Mouse (Mus musculus) myocyte (in vitro differentiated cells): Measurements from ENCODE around the gene F11. TPM values are rescaled to one million over a fixed set of nuclear protein-coding genes. Genes with fewer than 3 reads are reported as not detected.

Experiments used
- H3K27me3 ChIP-seq: one replicate; pipeline ENCODE4 v1.6.1; 2011; ENCODE audit not compliant: control insufficient read depth, insufficient read depth, insufficient read length
- H3K36me3 ChIP-seq: one replicate; pipeline ENCODE4 v1.6.1; 2011; ENCODE audit not compliant: control insufficient read depth, insufficient read depth
- H3K4me2 ChIP-seq: one replicate; pipeline ENCODE4 v1.6.1; 2011; ENCODE audit warnings: low read depth, control low read depth
- H3K4me3 ChIP-seq: one replicate; pipeline ENCODE4 v1.5.1; 2011; ENCODE audit warnings: mild to moderate bottlenecking, control low read depth, moderate library complexity
- H3K79me2 ChIP-seq: one replicate; pipeline ENCODE4 v1.6.1; 2011; ENCODE audit not compliant: control insufficient read depth, insufficient read depth
- H3ac ChIP-seq: one replicate; pipeline ENCODE4 v1.6.1; 2011; ENCODE audit not compliant: control insufficient read depth, insufficient read length
- CEBPB ChIP-seq: IDR thresholded peaks from 2 replicates; pipeline ENCODE4 v1.6.1; 2011; ENCODE audit warnings: mild to moderate bottlenecking, moderate library complexity; ENCODE audit not compliant: poor library complexity, insufficient read depth, severe bottlenecking
- E2F4 ChIP-seq: IDR thresholded peaks from one replicate; pipeline ENCODE4 v1.6.1; 2011; ENCODE audit warnings: mild to moderate bottlenecking, control low read depth, moderate library complexity; ENCODE audit not compliant: insufficient read depth
- MAX ChIP-seq: IDR thresholded peaks from one replicate; pipeline ENCODE4 v1.6.1; 2011; ENCODE audit warnings: low read depth, mild to moderate bottlenecking, control low read depth
- MYOD1 ChIP-seq, 3 experiments: IDR thresholded peaks; one replicate each; pipeline ENCODE4 v1.6.1; 2011; ENCODE audit warnings: control low read depth in 2 of 3, low read depth in 2 of 3, mild to moderate bottlenecking in 2 of 3, moderate library complexity in 1 of 3; ENCODE audit not compliant: insufficient read length in 2 of 3, control insufficient read depth in 1 of 3
- MYOG ChIP-seq, 3 experiments: IDR thresholded peaks; one replicate each; pipeline ENCODE4 v1.6.1; 2011; ENCODE audit warnings: control low read depth in 2 of 3, low read depth in 2 of 3, mild to moderate bottlenecking in 2 of 3; ENCODE audit not compliant: insufficient read length in 2 of 3, control insufficient read depth in 1 of 3, insufficient read depth in 1 of 3
- POLR2A ChIP-seq: IDR thresholded peaks from one replicate; pipeline ENCODE4 v1.6.1; 2011; ENCODE audit warnings: low read depth, mild to moderate bottlenecking, control low read depth, moderate library complexity; ENCODE audit not compliant: insufficient read length
- POLR2AphosphoS2 ChIP-seq: IDR thresholded peaks from one replicate; pipeline ENCODE4 v1.6.1; 2011; ENCODE audit warnings: low read depth, control low read depth; ENCODE audit not compliant: insufficient read length
- REST ChIP-seq: IDR thresholded peaks from one replicate; pipeline ENCODE4 v1.6.1; 2011; ENCODE audit warnings: mild to moderate bottlenecking, control low read depth, moderate library complexity; ENCODE audit not compliant: insufficient read depth, insufficient read length
- SRF ChIP-seq: IDR thresholded peaks from one replicate; pipeline ENCODE4 v1.6.1; 2011; ENCODE audit warnings: low read depth; ENCODE audit not compliant: control insufficient read depth, insufficient read length
- TCF12 ChIP-seq: IDR thresholded peaks from one replicate; pipeline ENCODE4 v1.6.1; 2011; ENCODE audit warnings: mild to moderate bottlenecking, control low read depth; ENCODE audit not compliant: poor library complexity, insufficient read depth, severe bottlenecking
- TCF3 ChIP-seq: IDR thresholded peaks from one replicate; pipeline ENCODE4 v1.6.1; 2011; ENCODE audit warnings: low read depth, control low read depth; ENCODE audit not compliant: insufficient read length
- USF1 ChIP-seq: IDR thresholded peaks from one replicate; pipeline ENCODE4 v1.6.1; 2011; ENCODE audit warnings: low read depth, mild to moderate bottlenecking, control low read depth, moderate library complexity
- polyA plus RNA-seq: library from polyadenylated mRNA; unstranded; fragments of >200 nt; fragmentation: generic; extraction: Trizol; gene quantifications from one replicate; pipeline ENCODE4 v1.2.1, GENCODE M21; 2012; ENCODE audit warnings: missing spikeins

The F11 gene
- polyA plus RNA-seq, 1 experiment = not detected

GRCm38 (mm10) chr8:45274317-45274716 is 12.5 kb upstream of the F11 start:
- Histone ChIP-seq H3K36me3 (no peaks in the 10 kb centered on the region), H3K79me2 (no peaks in the 10 kb centered on the region), H3K27me3 (no peaks in the 10 kb centered on the region), H3K4me2 (no peak overlapping the region), H3ac (no peak overlapping the region), H3K4me3 (no peak overlapping the region)
- TF ChIP-seq MYOG (IDR thresholded peaks at IDR 0.05; ENCODE audit: control insufficient read depth in 1 of 3, insufficient read depth in 1 of 3, insufficient read length in 2 of 3, low read depth in 2 of 3) = no peak
- no peak for TF ChIP-seq USF1
- TF ChIP-seq POLR2A = no peak
- no peak for TF ChIP-seq TCF3
- TF ChIP-seq REST = no peak
- TF ChIP-seq TCF12 = no peak
- TF ChIP-seq MYOD1 (IDR thresholded peaks at IDR 0.05; ENCODE audit: control insufficient read depth in 1 of 3, insufficient read length in 2 of 3, low read depth in 2 of 3) = no peak
- no peak for TF ChIP-seq E2F4
- TF ChIP-seq POLR2AphosphoS2 = no peak
- no peak for TF ChIP-seq MAX
- no peak for TF ChIP-seq CEBPB
- TF ChIP-seq SRF = no peak

DNA sequence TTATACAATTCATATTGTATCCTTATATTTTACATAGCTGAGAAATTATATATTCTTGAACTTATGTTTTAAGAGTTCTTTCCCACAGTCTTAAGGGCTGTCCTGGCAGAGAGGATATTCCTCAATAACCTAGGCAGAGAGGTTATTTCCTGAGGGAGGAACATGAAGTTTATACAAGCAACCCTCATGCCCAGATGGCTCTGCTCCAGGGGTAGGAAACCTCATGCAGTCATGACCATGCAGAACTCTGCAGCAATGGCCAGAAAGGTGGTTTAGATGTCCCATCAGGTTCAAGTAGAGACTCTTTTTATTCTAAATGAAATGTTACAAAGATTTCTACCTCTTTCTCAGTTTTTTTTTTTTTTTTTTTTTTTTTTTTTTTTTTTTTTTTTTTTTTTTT is 7.2 kb upstream of the F11 start:
- no peak overlapping the region for H3K4me3 ChIP-seq
- no peak for TF ChIP-seq MAX
- TF ChIP-seq MYOG (IDR thresholded peaks at IDR 0.05; ENCODE audit: control insufficient read depth in 1 of 3, insufficient read depth in 1 of 3, insufficient read length in 2 of 3, low read depth in 2 of 3) = no peak
- TF ChIP-seq TCF3 = no peak
- no peak for TF ChIP-seq SRF
- no peak for TF ChIP-seq MYOD1 (IDR thresholded peaks at IDR 0.05; ENCODE audit: control insufficient read depth in 1 of 3, insufficient read length in 2 of 3, low read depth in 2 of 3)
- TF ChIP-seq USF1 = no peak
- no peak for TF ChIP-seq TCF12
- no peak for TF ChIP-seq POLR2A
- no peaks in the 10 kb centered on the region for H3K27me3 ChIP-seq
- H3K79me2 ChIP-seq = no peaks in the 10 kb centered on the region
- no peak overlapping the region for H3ac ChIP-seq
- no peak overlapping the region for H3K4me2 ChIP-seq
- H3K36me3 ChIP-seq = no peaks in the 10 kb centered on the region

GRCm38 (mm10) chr8:45268485-45268884 is 6.7 kb upstream of the F11 start:
- Histone ChIP-seq H3K27me3 (no peaks in the 10 kb centered on the region), H3K4me3 (no peak overlapping the region), H3ac (no peak overlapping the region), H3K36me3 (no peaks in the 10 kb centered on the region), H3K79me2 (no peaks in the 10 kb centered on the region), H3K4me2 (no peak overlapping the region)
- no peak for TF ChIP-seq E2F4
- no peak for TF ChIP-seq TCF3
- TF ChIP-seq TCF12 = no peak
- no peak for TF ChIP-seq USF1
- no peak for TF ChIP-seq POLR2AphosphoS2
- TF ChIP-seq MYOD1 (IDR thresholded peaks at IDR 0.05; ENCODE audit: control insufficient read depth in 1 of 3, insufficient read length in 2 of 3, low read depth in 2 of 3) = no peak
- TF ChIP-seq MAX = no peak
- TF ChIP-seq POLR2A = no peak
- no peak for TF ChIP-seq CEBPB
- no peak for TF ChIP-seq SRF
- TF ChIP-seq REST = no peak
- no peak for TF ChIP-seq MYOG (IDR thresholded peaks at IDR 0.05; ENCODE audit: control insufficient read depth in 1 of 3, insufficient read depth in 1 of 3, insufficient read length in 2 of 3, low read depth in 2 of 3)

GRCm38 (mm10) chr8:45267611-45268391 is 6.0 kb upstream of the F11 start:
- Histone ChIP-seq H3K4me2 (no peak overlapping the region), H3ac (no peak overlapping the region), H3K4me3 (no peak overlapping the region), H3K79me2 (no peaks in the 10 kb centered on the region), H3K27me3 (no peaks in the 10 kb centered on the region), H3K36me3 (no peaks in the 10 kb centered on the region)
- TF ChIP-seq TCF3 = no peak
- TF ChIP-seq MYOG (IDR thresholded peaks at IDR 0.05; ENCODE audit: control insufficient read depth in 1 of 3, insufficient read depth in 1 of 3, insufficient read length in 2 of 3, low read depth in 2 of 3) = no peak
- no peak for TF ChIP-seq USF1
- TF ChIP-seq POLR2AphosphoS2 = no peak
- TF ChIP-seq POLR2A = no peak
- no peak for TF ChIP-seq REST
- TF ChIP-seq MYOD1 (IDR thresholded peaks at IDR 0.05; ENCODE audit: control insufficient read depth in 1 of 3, insufficient read length in 2 of 3, low read depth in 2 of 3) = no peak
- no peak for TF ChIP-seq SRF
- TF ChIP-seq MAX = no peak
- TF ChIP-seq CEBPB = no peak
- TF ChIP-seq TCF12 = no peak
- TF ChIP-seq E2F4 = no peak
